Mouse (Mus musculus) embryonic fibroblast, embryonic 13.5 days (primary cell): ENCODE measurements around the gene Brk1.

Experiments
- CTCF ChIP-seq: IDR thresholded peaks from 2 replicates; pipeline ENCODE4 v1.5.1; 2011; ENCODE audit warnings: mild to moderate bottlenecking, control low read depth, low read length, moderate library complexity, borderline replicate concordance; ENCODE audit not compliant: insufficient read depth
- POLR2A ChIP-seq: IDR thresholded peaks from 2 replicates; pipeline ENCODE4 v1.6.1; 2011; ENCODE audit warnings: low read depth, mild to moderate bottlenecking, control low read depth, low read length, moderate library complexity

GRCm38 (mm10) chr6:113623386-113623785, 18.8 kb downstream of the Brk1 start:
- TF ChIP-seq POLR2A (no peak), CTCF (no peak)
